Mouse (Mus musculus) liver, adult 2 months (tissue): ENCODE data around the gene Chac2.

Experiments
- CTCF ChIP-seq: fragments of 200-500 bp; IDR thresholded peaks from 2 replicates; pipeline ENCODE4 v1.5.1; 2011; ENCODE audit warnings: low read depth, low read length, control low read depth
- POLR2A ChIP-seq: fragments of 200-500 bp; IDR thresholded peaks from 2 replicates; pipeline ENCODE4 v1.6.1; 2011; ENCODE audit warnings: low read length, control low read depth; ENCODE audit not compliant: insufficient read depth; ENCODE audit errors: extremely low read depth

DNA sequence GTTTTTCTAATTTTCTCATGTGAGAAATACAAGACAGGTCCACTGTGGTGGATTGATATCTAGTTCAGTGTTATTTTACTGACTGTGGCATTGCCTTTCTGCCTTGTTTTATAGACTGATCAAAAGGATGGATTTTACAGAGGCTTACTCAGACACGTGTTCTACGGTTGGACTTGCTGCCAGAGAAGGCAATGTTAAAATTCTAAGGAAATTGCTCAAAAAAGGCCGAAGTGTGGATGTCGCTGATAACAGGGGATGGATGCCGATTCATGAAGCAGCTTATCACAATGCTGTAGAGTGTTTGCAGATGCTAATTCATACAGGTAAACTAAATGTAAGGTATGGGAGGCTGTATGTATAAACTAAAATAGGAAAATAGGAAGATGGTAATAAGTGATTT lies 12.0 kb upstream of the Chac2 start:
- TF ChIP-seq POLR2A = no peak
- TF ChIP-seq CTCF = no peak
